Mouse (Mus musculus): ENCODE results near the gene Tal1. TPM values are rescaled to one million over a fixed set of nuclear protein-coding genes. Genes with fewer than 3 reads are reported as not detected.

The Tal1 gene
- polyA plus RNA-seq, 1 experiment from 2014 or later: 23.1 TPM

- Histone ChIP-seq H3K27me3 (ENCODE audit: control insufficient read depth, insufficient read depth, low read length) (no peaks in the 10 kb centered on the region), H3K4me2 (ENCODE audit: low read length) (no peak overlapping the region), H3K27ac (replicated peaks; ENCODE audit: low read depth, low read length) (no peak overlapping the region), H3K4me3 (replicated peaks; ENCODE audit: low read depth, low read length) (no peak overlapping the region), H3K36me3 (ENCODE audit: control insufficient read depth, insufficient read depth, low read length) (no peaks in the 10 kb centered on the region), H3K9me3 (ENCODE audit: control insufficient read depth, low read length) (no peaks in the 10 kb centered on the region), H3K9ac (replicated peaks; ENCODE audit: low read length) (no peak overlapping the region), H3K4me1 (ENCODE audit: control insufficient read depth, insufficient read depth, low read length) (no peaks in the 10 kb centered on the region)
- no peak for DNase-seq
- 26% methylated on average over 5 of the region's 5 CpGs for WGBS
- ATAC-seq (ENCODE audit: low FRiP score, low TSS enrichment): no peak
Observed at GRCm38 (mm10) chr4:115113266-115113665, 57.0 kb downstream of the Tal1 start.

DNA sequence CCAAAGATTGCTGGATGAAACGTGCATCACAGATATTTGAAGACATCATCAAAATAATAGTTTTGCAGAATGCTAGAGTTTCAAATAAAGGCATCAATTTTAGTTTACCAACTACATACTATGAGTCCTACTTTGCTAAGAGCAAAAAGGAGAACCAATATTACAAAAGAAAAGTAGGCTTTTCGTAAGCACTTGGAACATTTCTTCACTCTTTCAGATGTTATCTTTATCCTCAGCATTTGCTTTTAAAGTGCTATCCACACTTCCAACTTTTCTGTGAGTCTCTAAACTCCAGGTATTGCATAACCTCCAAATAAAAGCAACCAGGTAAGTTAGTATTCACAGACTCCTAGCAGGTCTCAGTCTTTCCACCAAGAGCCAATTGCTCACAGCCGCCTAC is 63.4 kb downstream of the Tal1 start:
- H3K27me3 ChIP-seq (ENCODE audit: control insufficient read depth, insufficient read depth, low read length): no peaks in the 10 kb centered on the region
- no peak overlapping the region for H3K4me2 ChIP-seq (ENCODE audit: low read length)
- no peaks in the 10 kb centered on the region for H3K4me1 ChIP-seq (ENCODE audit: control insufficient read depth, insufficient read depth, low read length)
- no peak for ATAC-seq (ENCODE audit: low FRiP score, low TSS enrichment)
- no peak for DNase-seq
- 90% methylated on average over 3 of the region's 3 CpGs for WGBS
- H3K36me3 ChIP-seq (ENCODE audit: control insufficient read depth, insufficient read depth, low read length): no peaks in the 10 kb centered on the region
- no peak overlapping the region for H3K27ac ChIP-seq (replicated peaks; ENCODE audit: low read depth, low read length)
- no peak overlapping the region for H3K9ac ChIP-seq (replicated peaks; ENCODE audit: low read length)
- H3K4me3 ChIP-seq (replicated peaks; ENCODE audit: low read depth, low read length): no peak overlapping the region
- no peaks in the 10 kb centered on the region for H3K9me3 ChIP-seq (ENCODE audit: control insufficient read depth, low read length)

GRCm38 (mm10) chr4:115121162-115121561 is 64.9 kb downstream of the Tal1 start:
- no peaks in the 10 kb centered on the region for H3K27me3 ChIP-seq (ENCODE audit: control insufficient read depth, insufficient read depth, low read length)
- H3K4me1 ChIP-seq (ENCODE audit: control insufficient read depth, insufficient read depth, low read length): no peaks in the 10 kb centered on the region
- ATAC-seq (ENCODE audit: low FRiP score, low TSS enrichment): no peak
- 85% methylated on average over 2 of the region's 2 CpGs for WGBS
- H3K36me3 ChIP-seq (ENCODE audit: control insufficient read depth, insufficient read depth, low read length): no peaks in the 10 kb centered on the region
- H3K27ac ChIP-seq (replicated peaks; ENCODE audit: low read depth, low read length): no peak overlapping the region
- no peak overlapping the region for H3K4me3 ChIP-seq (replicated peaks; ENCODE audit: low read depth, low read length)
- no peak overlapping the region for H3K9ac ChIP-seq (replicated peaks; ENCODE audit: low read length)
- H3K4me2 ChIP-seq (ENCODE audit: low read length): no peak overlapping the region
- no peaks in the 10 kb centered on the region for H3K9me3 ChIP-seq (ENCODE audit: control insufficient read depth, low read length)
- no peak for DNase-seq

Other genes starting within 250 kb of the Tal1 start
- gene Gm12830, start 234.7 kb upstream of the Tal1 start, polyA plus RNA-seq (2014; fragmentation: Nextera tagmentation; extraction: Ambion mirVana): not detected in 2 replicates
- gene Foxd2, start 147.6 kb upstream of the Tal1 start, polyA plus RNA-seq (2014; fragmentation: Nextera tagmentation; extraction: Ambion mirVana): 0.11 and 0.54 TPM in 2 replicates
- gene Foxe3, start 130.4 kb upstream of the Tal1 start, polyA plus RNA-seq (2014; fragmentation: Nextera tagmentation; extraction: Ambion mirVana): not detected in 2 replicates
- 188 and 217 TPM in 2 replicates for gene Cmpk1, start 69.2 kb upstream of the Tal1 start, polyA plus RNA-seq (2014; fragmentation: Nextera tagmentation; extraction: Ambion mirVana)
- 1.7 and 4.8 TPM in 2 replicates for gene Stil, start 56.3 kb upstream of the Tal1 start, polyA plus RNA-seq (2014; fragmentation: Nextera tagmentation; extraction: Ambion mirVana)
- 2.0 and 4.5 TPM in 2 replicates for gene Pdzk1ip1, start 32.3 kb downstream of the Tal1 start, polyA plus RNA-seq (2014; fragmentation: Nextera tagmentation; extraction: Ambion mirVana)
- gene Cyp4x1, start 77.9 kb downstream of the Tal1 start, polyA plus RNA-seq (2014; fragmentation: Nextera tagmentation; extraction: Ambion mirVana): 7.0 and 10.8 TPM in 2 replicates
- gene Cyp4a29, start 185.7 kb downstream of the Tal1 start, polyA plus RNA-seq (2014; fragmentation: Nextera tagmentation; extraction: Ambion mirVana): not detected in 2 replicates
- gene Cyp4a12a, start 242.6 kb downstream of the Tal1 start, polyA plus RNA-seq (2014; fragmentation: Nextera tagmentation; extraction: Ambion mirVana): not detected in 2 replicates

All from midbrain, embryonic 14.5 days (tissue).